Mouse (Mus musculus) intestine, postnatal 0 days (tissue): ENCODE results near the gene Fndc8. TPM values are rescaled to one million over a fixed set of nuclear protein-coding genes. Genes with fewer than 3 reads are reported as not detected.
"Not testable (repeated sequence)": the region's sequence is repeated elsewhere in the genome, so short reads cannot be mapped to it uniquely, and the experiment has no call there.

Source experiments
- ATAC-seq: fragments of 200-750 bp; cut with Nextera tagmentation; 2 replicates; pipeline ENCODE4 v1.8.0; 2017; ENCODE audit warnings: mild to moderate bottlenecking, moderate TSS enrichment, moderate library complexity
- H3K27ac ChIP-seq: fragments of 300-500 bp; sonication (generic); 2 replicates; pipeline ENCODE4 v1.5.1; 2014; ENCODE audit warnings: mild to moderate bottlenecking, low read depth, low read length, moderate library complexity
- H3K27me3 ChIP-seq: fragments of 300-500 bp; sonication (generic); replicated peaks from 2 replicates; pipeline ENCODE4 v1.6.1; 2014; ENCODE audit warnings: low read length, mixed read lengths; ENCODE audit not compliant: control insufficient read depth, insufficient read depth
- H3K36me3 ChIP-seq: fragments of 300-500 bp; sonication (generic); 2 replicates; pipeline ENCODE4 v1.6.1; 2014; ENCODE audit warnings: mild to moderate bottlenecking, moderate library complexity; ENCODE audit not compliant: control insufficient read depth, insufficient read depth
- H3K4me1 ChIP-seq: fragments of 300-500 bp; sonication (generic); replicated peaks from 2 replicates; pipeline ENCODE4 v1.6.1; 2014; ENCODE audit warnings: antibody characterized with exemption, low read length, mixed read lengths; ENCODE audit not compliant: control insufficient read depth, insufficient read depth
- H3K4me2 ChIP-seq: fragments of 300-500 bp; sonication (generic); replicated peaks from 2 replicates; pipeline ENCODE4 v1.6.1; 2014; ENCODE audit warnings: low read depth, mild to moderate bottlenecking, moderate library complexity
- H3K4me3 ChIP-seq: fragments of 300-500 bp; sonication (generic); 2 replicates; pipeline ENCODE4 v1.5.1; 2014; ENCODE audit warnings: low read depth, low read length
- H3K9ac ChIP-seq: fragments of 300-500 bp; sonication (generic); 2 replicates; pipeline ENCODE4 v1.6.1; 2014; ENCODE audit warnings: mild to moderate bottlenecking, low read depth, low read length
- H3K9me3 ChIP-seq: fragments of 300-500 bp; sonication (generic); 2 replicates; pipeline ENCODE4 v1.6.1; 2016; ENCODE audit warnings: mixed run types; ENCODE audit not compliant: control insufficient read depth
- CTCF ChIP-seq: sonication (generic); IDR thresholded peaks from 2 replicates; pipeline ENCODE4 v1.5.1; 2016; ENCODE audit warnings: low read depth, mild to moderate bottlenecking, control low read depth, antibody characterized with exemption, moderate library complexity
- WGBS: fragments of 180-500 bp; shearing (Covaris S2); extraction: QIAGEN DNeasy Blood & Tissue Kit; methylation state at CpG from one replicate; pipeline ENCODE4 v1.1.7; 2014; 5-methylcytosine and 5-hydroxymethylcytosine counted together
- polyA plus RNA-seq: library from polyadenylated mRNA; unstranded; fragments of >200 nt; fragmentation: Nextera tagmentation; extraction: Ambion mirVana; gene quantifications from 2 replicates; pipeline ENCODE4 v1.2.1, GENCODE M21; 2015

Gene Fndc8
- polyA plus RNA-seq, 1 experiment from 2014 or later = 0.16 TPM

GRCm38 (mm10) chr11:82920768-82921167 lies 28.8 kb downstream of the Fndc8 start:
- Histone ChIP-seq H3K4me3 (no peak overlapping the region), H3K4me1 (no peaks in the 10 kb centered on the region), H3K9ac (no peak overlapping the region), H3K27me3 (peaks cover 11% of the 10 kb centered on the region), H3K36me3 (no peaks in the 10 kb centered on the region), H3K9me3 (no peaks in the 10 kb centered on the region), H3K27ac (no peak overlapping the region), H3K4me2 (no peak overlapping the region)
- TF ChIP-seq CTCF = no peak
- ATAC-seq = no peak
- WGBS = 39% methylated on average over 10 of the region's 10 CpGs

GRCm38 (mm10) chr11:82921691-82922090 lies 29.8 kb downstream of the Fndc8 start:
- H3K36me3 ChIP-seq = no peaks in the 10 kb centered on the region
- H3K27ac ChIP-seq = no peak overlapping the region
- H3K27me3 ChIP-seq = peaks cover 15% of the 10 kb centered on the region
- H3K9ac ChIP-seq = no peak overlapping the region
- no peaks in the 10 kb centered on the region for H3K9me3 ChIP-seq
- ATAC-seq = no peak
- TF ChIP-seq CTCF = no peak
- no peaks in the 10 kb centered on the region for H3K4me1 ChIP-seq
- no peak overlapping the region for H3K4me3 ChIP-seq
- WGBS = 78% methylated on average over 4 of the region's 4 CpGs
- no peak overlapping the region for H3K4me2 ChIP-seq

- peaks cover 20% of the 10 kb centered on the region for H3K27me3 ChIP-seq
- not testable (repeated sequence) for H3K4me1 ChIP-seq, H3K9me3 ChIP-seq, H3K4me2 ChIP-seq, H3K9ac ChIP-seq, H3K36me3 ChIP-seq, H3K4me3 ChIP-seq, ATAC-seq, H3K27ac ChIP-seq
- 66% methylated on average over 6 of the region's 6 CpGs for WGBS
Measured at GRCm38 (mm10) chr11:82923910-82924309, 32.0 kb downstream of the Fndc8 start.

GRCm38 (mm10) chr11:82928897-82929632 lies 37.1 kb downstream of the Fndc8 start:
- no peak for ATAC-seq
- Histone ChIP-seq H3K9me3 (no peaks in the 10 kb centered on the region), H3K4me1 (no peaks in the 10 kb centered on the region), H3K4me3 (no peak overlapping the region), H3K4me2 (no peak overlapping the region), H3K36me3 (no peaks in the 10 kb centered on the region), H3K27ac (no peak overlapping the region), H3K27me3 (peaks cover 37% of the 10 kb centered on the region), H3K9ac (no peak overlapping the region)
- TF ChIP-seq CTCF = no peak
- WGBS = 37% methylated on average over 20 of the region's 20 CpGs

GRCm38 (mm10) chr11:82929633-82929950 lies 37.7 kb downstream of the Fndc8 start:
- no peak overlapping the region for H3K9ac ChIP-seq
- no peak overlapping the region for H3K27ac ChIP-seq
- ATAC-seq = no peak
- H3K4me1 ChIP-seq = no peaks in the 10 kb centered on the region
- TF ChIP-seq CTCF = no peak
- H3K4me3 ChIP-seq = no peak overlapping the region
- H3K4me2 ChIP-seq = no peak overlapping the region; the same call in 1 of the 2 replicates
- peaks cover 42% of the 10 kb centered on the region for H3K27me3 ChIP-seq
- H3K36me3 ChIP-seq = no peaks in the 10 kb centered on the region
- no peaks in the 10 kb centered on the region for H3K9me3 ChIP-seq
- 35% methylated on average over 3 of the region's 3 CpGs for WGBS

- not testable (repeated sequence) for ATAC-seq, H3K9me3 ChIP-seq, H3K27ac ChIP-seq, H3K4me1 ChIP-seq, H3K36me3 ChIP-seq
- H3K4me3 ChIP-seq = peak overlapping the region; percentile 47
- H3K9ac ChIP-seq = 0 out of 2 replicates have a peak overlapping the region, but pooled peaks have one; percentile 3
- 2% methylated on average over 77 of the region's 85 CpGs for WGBS
- peak overlapping the region; percentile 91 for H3K4me2 ChIP-seq
- peaks cover 41% of the 10 kb centered on the region for H3K27me3 ChIP-seq
Measured at GRCm38 (mm10) chr11:82930391-82930955, 38.5 kb downstream of the Fndc8 start.

GRCm38 (mm10) chr11:82931161-82931560 lies 39.2 kb downstream of the Fndc8 start:
- not testable (repeated sequence) for H3K36me3 ChIP-seq, H3K27ac ChIP-seq, ATAC-seq, H3K4me1 ChIP-seq, H3K9me3 ChIP-seq
- Histone ChIP-seq H3K9ac (peak overlapping the region; percentile 45; the same call in 1 of the 2 replicates), H3K4me2 (peak overlapping the region; percentile 91), H3K27me3 (peaks cover 44% of the 10 kb centered on the region), H3K4me3 (peak overlapping the region; percentile 47)
- WGBS = 1% methylated on average over 58 of the region's 63 CpGs

- Histone ChIP-seq H3K4me3 (peak overlapping the region; percentile 47), H3K9ac (peak overlapping the region; percentile 45; the same call in 1 of the 2 replicates), H3K4me2 (peak overlapping the region; percentile 91), H3K27me3 (peaks cover 44% of the 10 kb centered on the region)
- not testable (repeated sequence) for H3K27ac ChIP-seq, H3K9me3 ChIP-seq, H3K4me1 ChIP-seq, H3K36me3 ChIP-seq, ATAC-seq
- 1% methylated on average over 114 of the region's 119 CpGs for WGBS
Measured at GRCm38 (mm10) chr11:82931671-82932450, 39.9 kb downstream of the Fndc8 start.
